In genomic region chr17:80969643-80970619, GRCm38 (mm10) we compare ENCODE assay signal across 8 mouse cellular contexts. TPM values are rescaled to one million over a fixed set of nuclear protein-coding genes. Genes with fewer than 3 reads are reported as not detected.
DNase-seq lines count a peak whose midpoint lies in the region; ATAC-seq lines count a peak whose summit lies in the region.

No protein-coding gene starts in this region.

- H3K9me3 ChIP-seq in embryonic facial prominence, embryonic 13.5 days, result no peaks in the 10 kb centered on the region

- intact Hi-C loops in heart, postnatal 10 days (cut with DNase I), result no loop called here
- intact Hi-C loops in left cerebral cortex, postnatal 4 days (cut with DNase I), result no loop called here

- ATAC-seq in embryonic facial prominence, embryonic 13.5 days (ENCODE audit: insufficient number of reproducible peaks, insufficient read depth, low FRiP score, low TSS enrichment, low read depth), result 0 out of 2 replicates have a peak, but pooled peaks have one; percentile 43
- no peak for ATAC-seq in megakaryocyte-erythroid progenitor cell, adult 5-6 weeks (replicated peaks; ENCODE audit: low FRiP score, low TSS enrichment, poor library complexity, severe bottlenecking)

- no peaks in the 10 kb centered on the region for H3K36me3 ChIP-seq in embryonic facial prominence, embryonic 13.5 days

- 27% methylated on average over 18 of the region's 18 CpGs for WGBS in embryonic facial prominence, embryonic 13.5 days

- peak; percentile 40 for DNase-seq in ovary, adult 18-20 months (ENCODE audit: low spot score)
- DNase-seq in ovary, postnatal 10 days (ENCODE audit: low spot score), result no peak
- DNase-seq in heart, postnatal 10 days, result peak; percentile 34 to 55
- peak; percentile 94 for DNase-seq in left cerebral cortex, postnatal 4 days
- DNase-seq in ovary, postnatal 14 days (ENCODE audit: low spot score), result peak; percentile 42
- DNase-seq in c-Kit-positive CD71-positive TER-119-positive erythroid progenitor cells, embryonic 14.5 days (ENCODE audit: low spot score), result no peak

- H3K27ac ChIP-seq in embryonic facial prominence, embryonic 13.5 days, result no peak overlapping the region

- H3K9ac ChIP-seq in embryonic facial prominence, embryonic 13.5 days, result no peak overlapping the region

- no peaks in the 10 kb centered on the region for H3K27me3 ChIP-seq in embryonic facial prominence, embryonic 13.5 days

- H3K4me2 ChIP-seq in embryonic facial prominence, embryonic 13.5 days, result peak overlapping the region; percentile 33; the same call in 1 of the 2 replicates

- no peak overlapping the region for H3K4me3 ChIP-seq in embryonic facial prominence, embryonic 13.5 days

- H3K4me1 ChIP-seq in embryonic facial prominence, embryonic 13.5 days, result peaks cover 26% of the 10 kb centered on the region

RNA-seq across cellular contexts. Expression of gene Tmem178, which starts 25.5 kb away (rescaled TPM):
- polyA plus RNA-seq in embryonic facial prominence, embryonic 13.5 days (2015; fragmentation: Nextera tagmentation; extraction: Ambion mirVana), result 4.7 and 6.8 TPM in 2 replicates
- 1 to 10 TPM; 1.4 to 1.8 TPM for total RNA-seq in heart, postnatal 10 days (2021)
- total RNA-seq in left cerebral cortex, postnatal 4 days (2021), result 10 to 100 TPM; 37.9 to 41.7 TPM
- total RNA-seq in megakaryocyte-erythroid progenitor cell, adult 5-6 weeks (2014; fragmentation: Nextera tagmentation), result not detected in 2 replicates
- total RNA-seq in megakaryocyte-erythroid progenitor cell, adult 5-6 weeks (2017), result not detected in 2 replicates

Comparison
In these comparisons a context has a peak if more than half of its experiments do, and no peak if none do; other contexts are left out.
1. DNase-seq: peak in ovary, adult 18-20 months (single experiment), heart, postnatal 10 days (2 of 2), left cerebral cortex, postnatal 4 days (single experiment) and ovary, postnatal 14 days (single experiment); none in ovary, postnatal 10 days (single experiment) and c-Kit-positive CD71-positive TER-119-positive erythroid progenitor cells, embryonic 14.5 days (single experiment).
2. RNA of gene Tmem178, which starts 25.5 kb away (total RNA-seq): 37.9 to 41.7 TPM in left cerebral cortex, postnatal 4 days; 1.4 to 1.8 TPM in heart, postnatal 10 days and not detected in megakaryocyte-erythroid progenitor cell, adult 5-6 weeks; every median in the first group is over 10 times any median in the second.